Mouse (Mus musculus) olfactory bulb, adult 2 months (tissue): ENCODE measurements at regions not wholly inside any gene's neighbourhood (a gene's known extent, or its start where the extent isn't known, plus 50 kb on each side); places are given as distances from the start of the nearest gene placed in this dataset.
A peak's percentile ranks its signal among the peaks of the same experiment; 100 is the strongest.

Experiments
- H3K27ac ChIP-seq: fragments of 200-500 bp; 2 replicates; pipeline ENCODE4 v1.5.1; 2012; ENCODE audit warnings: low read depth, low read length; ENCODE audit not compliant: insufficient read depth
- H3K4me1 ChIP-seq: fragments of 200-500 bp; 2 replicates; pipeline ENCODE4 v1.6.1; 2012; ENCODE audit warnings: low read length; ENCODE audit not compliant: control insufficient read depth, insufficient read depth
- H3K4me3 ChIP-seq: fragments of 200-500 bp; 2 replicates; pipeline ENCODE4 v1.5.1; 2012; ENCODE audit warnings: mild to moderate bottlenecking, low read depth, low read length, moderate library complexity; ENCODE audit not compliant: insufficient read depth
- CTCF ChIP-seq: fragments of 200-500 bp; IDR thresholded peaks from 2 replicates; pipeline ENCODE4 v1.5.1; 2012; ENCODE audit warnings: low read depth, mild to moderate bottlenecking, low read length, moderate library complexity; ENCODE audit not compliant: insufficient read depth
- POLR2A ChIP-seq: fragments of 200-500 bp; IDR thresholded peaks from 2 replicates; pipeline ENCODE4 v1.6.1; 2012; ENCODE audit warnings: mild to moderate bottlenecking, low read depth, low read length, moderate library complexity; ENCODE audit not compliant: insufficient read depth
- WGBS: fragments of 180-500 bp; shearing (Covaris S2); methylation state at CpG from one replicate; pipeline ENCODE4 v1.1.7; 2018; 5-methylcytosine and 5-hydroxymethylcytosine counted together

DNA sequence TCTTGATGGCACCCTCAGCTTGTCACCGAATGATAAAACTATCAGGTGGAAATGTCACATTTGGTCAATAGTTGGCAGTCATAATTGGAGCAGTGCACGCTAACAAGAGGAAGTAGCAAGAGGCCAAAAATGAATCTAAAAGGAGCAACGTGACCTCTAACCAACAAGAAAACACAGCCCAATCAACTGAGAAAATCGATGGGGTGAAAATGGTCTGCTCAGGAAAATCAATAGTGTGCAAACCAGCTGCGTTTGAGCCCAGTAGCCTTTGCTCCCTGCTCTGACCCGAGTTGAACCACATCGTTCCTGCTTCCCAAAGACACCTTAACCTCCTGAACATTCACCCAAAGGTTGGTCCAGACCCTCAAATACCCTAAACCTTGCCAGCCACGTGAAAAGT lies 207.3 kb upstream of the Gm6657 start:
- WGBS = 88% methylated on average over 8 of the region's 8 CpGs
- no peak for TF ChIP-seq POLR2A
- no peak for TF ChIP-seq CTCF
- no peak overlapping the region for H3K27ac ChIP-seq

DNA sequence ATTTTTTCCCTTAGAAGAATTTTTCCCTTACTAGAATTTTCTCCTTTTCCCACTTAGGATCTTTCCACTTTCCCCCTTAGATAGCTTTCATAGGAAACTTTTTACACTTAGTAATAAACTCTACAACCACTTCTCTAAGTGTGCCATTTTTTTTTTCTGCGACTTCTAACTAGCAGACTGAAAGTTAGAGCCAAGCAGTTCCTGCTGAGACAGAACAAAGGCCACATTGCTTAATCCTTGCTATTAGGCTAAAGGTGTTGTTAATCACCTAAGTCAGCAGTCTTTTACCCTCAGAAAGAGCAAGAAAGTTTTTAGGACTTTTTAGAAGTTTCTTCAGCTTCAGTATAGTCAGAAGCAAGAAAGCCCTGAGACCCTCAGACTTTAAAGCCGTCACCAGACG lies 204.3 kb upstream of the Gm6657 start:
- Histone ChIP-seq H3K4me1 (no peaks in the 10 kb centered on the region), H3K27ac (no peak overlapping the region), H3K4me3 (no peak overlapping the region)
- WGBS = 60% methylated on average over 3 of the region's 3 CpGs
- TF ChIP-seq POLR2A = no peak
- TF ChIP-seq CTCF = no peak

More for the DNA sequence above, 207.3 kb upstream of the Gm6657 start:
- Histone ChIP-seq H3K4me1 (no peaks in the 10 kb centered on the region), H3K4me3 (no peak overlapping the region)

DNA sequence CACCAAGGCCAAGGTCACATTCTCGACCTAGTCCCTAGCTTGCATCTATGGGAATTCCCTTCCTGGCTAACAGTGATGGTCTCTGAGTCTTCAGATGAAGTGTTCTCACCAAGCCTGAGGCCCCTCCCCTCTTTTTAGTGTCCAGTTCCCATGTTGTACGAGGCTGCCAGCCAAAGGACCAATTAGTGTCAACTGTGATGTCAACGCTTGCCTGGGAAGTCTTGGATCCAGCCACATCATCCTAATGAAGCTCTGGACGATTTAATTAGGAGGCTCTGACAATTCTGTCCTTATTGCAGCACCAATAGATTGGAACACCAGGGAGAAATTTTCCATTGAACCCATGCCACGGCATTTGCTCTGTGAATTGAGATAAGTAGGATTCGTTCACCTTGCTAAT lies 202.4 kb upstream of the Gm6657 start:
- WGBS = 55% methylated on average over 6 of the region's 6 CpGs
- Histone ChIP-seq H3K27ac (no peak overlapping the region), H3K4me3 (no peak overlapping the region)

DNA sequence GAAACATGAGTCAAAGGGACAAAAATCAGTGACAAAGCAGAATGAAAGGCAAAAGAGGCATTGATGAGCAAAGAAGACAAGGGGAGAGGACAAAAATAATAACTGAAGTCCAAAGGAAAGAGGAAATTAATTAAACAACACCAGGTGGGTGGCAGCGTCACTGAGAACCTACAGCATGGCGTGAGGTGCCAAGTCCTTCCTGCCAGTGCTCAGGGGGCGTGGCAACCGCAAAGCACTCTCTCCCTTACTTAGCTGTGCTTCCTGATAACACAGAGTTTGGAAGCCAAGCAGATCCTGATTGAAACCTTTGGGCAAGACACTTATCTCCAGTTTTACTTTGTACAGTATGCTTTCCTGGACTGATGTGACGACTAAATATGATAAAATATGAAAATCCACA lies 199.9 kb upstream of the Gm6657 start:
- WGBS = 80% methylated on average over 5 of the region's 5 CpGs
- Histone ChIP-seq H3K4me3 (no peak overlapping the region), H3K27ac (no peak overlapping the region), H3K4me1 (no peaks in the 10 kb centered on the region)
- TF ChIP-seq CTCF (no peak), POLR2A (no peak)

More for the DNA sequence above, 202.4 kb upstream of the Gm6657 start:
- no peak for TF ChIP-seq CTCF
- TF ChIP-seq POLR2A = no peak
- H3K4me1 ChIP-seq = no peaks in the 10 kb centered on the region

DNA sequence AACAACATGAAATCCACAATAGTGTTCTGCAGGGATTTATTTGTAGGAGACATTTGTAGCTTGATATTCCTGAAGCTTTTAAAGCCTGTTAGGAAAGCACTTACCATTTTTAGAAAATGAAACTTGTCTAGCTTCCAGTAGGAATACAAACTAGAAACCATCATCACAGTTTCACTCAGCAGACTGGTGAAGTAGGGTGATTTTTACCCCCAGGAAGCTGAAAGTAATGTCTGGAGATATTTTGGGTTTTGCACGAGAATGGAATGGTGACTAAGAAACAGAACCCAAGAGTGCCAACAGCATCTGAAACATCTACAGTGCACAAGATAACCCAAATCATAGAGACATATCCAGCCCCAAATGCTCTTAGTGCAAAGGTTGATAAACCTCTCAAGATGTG lies 196.1 kb upstream of the Gm6657 start:
- TF ChIP-seq CTCF = no peak
- no peak for TF ChIP-seq POLR2A
- WGBS = 42% methylated on average over 1 of the region's 1 CpGs

DNA sequence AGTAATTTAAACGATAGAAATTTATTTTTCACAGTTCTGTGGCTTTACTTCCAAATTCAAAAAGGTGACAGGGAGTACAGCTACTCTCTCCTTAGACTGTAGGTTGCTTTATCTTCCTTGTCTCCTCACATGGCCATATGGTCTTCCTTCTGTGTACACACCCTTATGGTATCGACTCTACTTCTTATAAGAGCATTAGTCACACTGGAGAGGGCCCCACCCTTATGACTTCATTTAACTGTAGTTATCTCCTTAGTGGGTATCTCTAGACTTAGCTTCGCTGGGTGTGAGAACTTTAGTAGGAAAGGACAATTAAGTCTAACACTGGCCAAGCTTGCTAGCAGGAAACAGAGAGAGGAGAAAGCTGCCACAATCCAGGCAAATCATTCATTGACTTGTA lies 193.6 kb upstream of the Gm6657 start:
- 83% methylated on average over 3 of the region's 3 CpGs for WGBS
- Histone ChIP-seq H3K27ac (no peak overlapping the region), H3K4me3 (no peak overlapping the region), H3K4me1 (no peaks in the 10 kb centered on the region)
- TF ChIP-seq POLR2A (no peak), CTCF (no peak)

More for the DNA sequence above, 196.1 kb upstream of the Gm6657 start:
- Histone ChIP-seq H3K27ac (no peak overlapping the region), H3K4me3 (no peak overlapping the region), H3K4me1 (no peaks in the 10 kb centered on the region)

DNA sequence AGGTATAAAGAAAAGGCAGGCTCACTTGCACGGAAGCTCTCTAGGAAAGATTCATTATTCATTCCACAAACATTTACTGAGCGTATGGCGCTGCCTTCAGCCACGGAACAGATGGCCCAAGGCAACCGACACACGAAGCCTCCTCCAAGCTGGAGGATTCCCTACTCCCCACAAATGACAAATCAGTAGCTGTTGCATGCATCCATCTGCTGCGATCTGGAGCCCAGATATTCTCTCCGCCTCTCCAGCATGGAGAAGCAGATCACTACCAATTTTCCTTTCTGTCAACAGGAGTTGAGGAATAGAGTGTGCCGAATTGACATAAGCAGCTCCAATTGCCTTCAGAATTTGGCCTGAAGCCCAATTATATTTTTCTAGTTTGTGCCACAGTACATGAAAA lies 192.2 kb upstream of the Gm6657 start:
- WGBS = 67% methylated on average over 9 of the region's 9 CpGs
- H3K4me1 ChIP-seq = no peaks in the 10 kb centered on the region
- TF ChIP-seq POLR2A = no peak
- TF ChIP-seq CTCF = no peak
- no peak overlapping the region for H3K27ac ChIP-seq
- no peak overlapping the region for H3K4me3 ChIP-seq

DNA sequence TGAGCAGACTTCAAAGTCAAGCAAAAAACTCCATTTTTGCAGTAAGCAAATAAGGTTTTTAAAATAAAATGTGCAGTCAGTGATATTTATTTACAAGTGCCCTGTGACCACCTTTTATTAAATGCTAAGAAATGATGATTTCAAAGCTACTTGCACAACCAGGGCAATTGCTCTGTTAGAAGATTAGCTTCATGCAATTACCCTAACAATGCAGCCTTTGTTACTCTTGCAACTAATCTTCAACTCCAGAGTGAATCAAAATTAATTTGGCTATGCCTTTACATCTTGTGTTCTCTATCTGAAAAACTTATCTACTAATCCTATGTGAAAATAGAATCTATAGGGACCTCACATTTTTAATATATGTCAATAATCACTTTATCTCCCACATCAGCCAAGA lies 160.3 kb upstream of the Gm6657 start:
- Histone ChIP-seq H3K4me1 (no peaks in the 10 kb centered on the region), H3K27ac (no peak overlapping the region), H3K4me3 (no peak overlapping the region)
- TF ChIP-seq POLR2A (no peak), CTCF (no peak)

DNA sequence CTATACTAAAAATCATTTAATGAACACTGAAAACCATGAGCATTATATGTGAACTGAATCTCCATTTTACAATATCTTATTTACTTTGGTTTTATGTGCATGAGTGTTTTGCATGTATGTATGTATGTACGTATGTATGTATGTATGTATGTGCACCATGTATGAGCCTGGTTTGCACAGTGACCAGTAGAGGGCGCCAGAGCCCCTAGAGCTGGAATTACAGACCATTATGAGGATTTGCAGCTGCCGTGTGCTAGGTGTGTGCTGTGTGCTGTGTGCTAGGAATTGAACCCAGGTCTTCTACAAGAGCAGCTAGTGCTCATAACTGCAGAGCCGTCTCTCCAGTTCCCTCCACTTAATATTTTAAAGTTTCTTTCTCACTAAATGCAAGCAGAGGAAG lies 147.5 kb upstream of the Gm6657 start:
- WGBS = 80% methylated on average over 4 of the region's 4 CpGs
- TF ChIP-seq POLR2A (no peak), CTCF (no peak)
- Histone ChIP-seq H3K4me1 (no peaks in the 10 kb centered on the region), H3K27ac (no peak overlapping the region), H3K4me3 (no peak overlapping the region)

DNA sequence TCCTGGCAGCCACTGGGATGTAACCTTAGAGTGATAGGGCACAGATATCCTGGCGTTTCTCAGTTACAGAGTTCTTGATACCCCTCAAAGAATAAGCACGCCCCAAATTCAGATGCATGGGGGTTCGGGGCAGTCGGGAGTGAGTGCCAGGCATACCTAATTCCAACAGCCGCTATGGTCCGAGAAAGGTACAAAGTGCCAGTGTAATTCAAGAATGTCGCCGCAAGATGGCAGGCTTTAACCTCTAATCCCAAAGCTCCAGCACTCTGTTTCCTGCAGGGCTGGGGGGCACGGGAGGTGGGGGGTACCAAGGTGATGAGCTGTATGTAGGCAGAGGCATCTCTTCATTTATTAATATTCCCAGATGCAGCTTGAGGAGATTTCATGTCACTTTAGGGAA lies 138.1 kb upstream of the Gm6657 start:
- Histone ChIP-seq H3K4me1 (no peaks in the 10 kb centered on the region; the same call in 1 of the 2 replicates), H3K27ac (no peak overlapping the region), H3K4me3 (peak overlapping the region; percentile 30; the same call in 1 of the 2 replicates)
- TF ChIP-seq CTCF (peak; percentile 85), POLR2A (no peak)
- whole genome bisulfite sequencing = 2% methylated on average over 9 of the region's 9 CpGs
